Mouse (Mus musculus) myocyte (in vitro differentiated cells): Measurements from ENCODE around the gene Atp11b.

Experiments
- POLR2A ChIP-seq: IDR thresholded peaks from one replicate; pipeline ENCODE4 v1.6.1; 2011; ENCODE audit warnings: low read depth, mild to moderate bottlenecking, control low read depth, moderate library complexity; ENCODE audit not compliant: insufficient read length
- POLR2AphosphoS2 ChIP-seq: IDR thresholded peaks from one replicate; pipeline ENCODE4 v1.6.1; 2011; ENCODE audit warnings: low read depth, control low read depth; ENCODE audit not compliant: insufficient read length
- REST ChIP-seq: IDR thresholded peaks from one replicate; pipeline ENCODE4 v1.6.1; 2011; ENCODE audit warnings: mild to moderate bottlenecking, control low read depth, moderate library complexity; ENCODE audit not compliant: insufficient read depth, insufficient read length

GRCm38 (mm10) chr3:35899109-35899508 lies 145.2 kb downstream of the Atp11b start:
- TF ChIP-seq REST (no peak), POLR2A (no peak), POLR2AphosphoS2 (no peak)
